Mouse (Mus musculus) heart, embryonic 14.5 days (tissue): ENCODE measurements around the gene Isg20l2. TPM values are rescaled to one million over a fixed set of nuclear protein-coding genes. Genes with fewer than 3 reads are reported as not detected.

ENCODE experiments used
- ATAC-seq: fragments of 200-750 bp; cut with Nextera tagmentation; 2 replicates; pipeline ENCODE4 v1.8.0; 2017; ENCODE audit warnings: low read depth, moderate TSS enrichment; ENCODE audit not compliant: insufficient number of reproducible peaks, insufficient read depth, low FRiP score
- H3K27ac ChIP-seq, 2 experiments: fragments of 200-500 bp in 1 of 2; fragments of 300-500 bp in 1 of 2; sonication (generic) in 1 of 2; replicated peaks in 1 of 2; 2 replicates each; pipeline ENCODE4 v1.5.1; 2012 to 2014; ENCODE audit warnings: low read depth in 2 of 2, low read length in 2 of 2, control low read depth in 1 of 2, mild to moderate bottlenecking in 1 of 2, mixed read lengths in 1 of 2; ENCODE audit not compliant: control insufficient read depth in 1 of 2, insufficient read depth in 1 of 2
- H3K27me3 ChIP-seq: fragments of 300-500 bp; sonication (generic); 2 replicates; pipeline ENCODE4 v1.6.1; 2014; ENCODE audit warnings: mild to moderate bottlenecking, low read length, control low read depth; ENCODE audit not compliant: control insufficient read depth, insufficient read depth
- H3K36me3 ChIP-seq: fragments of 300-500 bp; sonication (generic); 2 replicates; pipeline ENCODE4 v1.6.1; 2014; ENCODE audit warnings: mild to moderate bottlenecking, control low read depth, low read length, mixed read lengths; ENCODE audit not compliant: control insufficient read depth, insufficient read depth
- H3K4me1 ChIP-seq, 2 experiments: fragments of 200-500 bp in 1 of 2; fragments of 300-500 bp in 1 of 2; sonication (generic) in 1 of 2; 2 replicates each; pipeline ENCODE4 v1.6.1; 2012 to 2014; ENCODE audit warnings: low read length in 2 of 2, control low read depth in 1 of 2, mixed read lengths in 1 of 2; ENCODE audit not compliant: control insufficient read depth in 2 of 2, insufficient read depth in 2 of 2
- H3K4me2 ChIP-seq: fragments of 300-500 bp; sonication (generic); 2 replicates; pipeline ENCODE4 v1.6.1; 2014; ENCODE audit warnings: mild to moderate bottlenecking, low read length
- H3K4me3 ChIP-seq, 2 experiments: fragments of 200-500 bp in 1 of 2; fragments of 300-500 bp in 1 of 2; sonication (generic) in 1 of 2; 2 replicates each; pipeline ENCODE4 v1.5.1; 2012 to 2014; ENCODE audit warnings: low read length in 2 of 2, mild to moderate bottlenecking in 2 of 2, control low read depth in 1 of 2, low read depth in 1 of 2, moderate library complexity in 1 of 2; ENCODE audit not compliant: control insufficient read depth in 1 of 2, insufficient read depth in 1 of 2
- H3K9ac ChIP-seq: fragments of 300-500 bp; sonication (generic); 2 replicates; pipeline ENCODE4 v1.6.1; 2014; ENCODE audit warnings: mild to moderate bottlenecking, low read length
- H3K9me3 ChIP-seq: fragments of 300-500 bp; sonication (generic); 2 replicates; pipeline ENCODE4 v1.6.1; 2016; ENCODE audit warnings: low read length, control low read depth; ENCODE audit not compliant: control insufficient read depth
- WGBS: fragments of 180-500 bp; shearing (Covaris S2); extraction: QIAGEN DNeasy Blood & Tissue Kit; methylation state at CpG from one replicate; pipeline ENCODE4 v1.1.7; 2014; 5-methylcytosine and 5-hydroxymethylcytosine counted together
- polyA plus RNA-seq: library from polyadenylated mRNA; unstranded; fragments of >200 nt; fragmentation: Nextera tagmentation; extraction: Ambion mirVana; gene quantifications from 2 replicates; pipeline ENCODE4 v1.2.1, GENCODE M21; 2014

Isg20l2 gene
- polyA plus RNA-seq, 1 experiment from 2014 or later, result 18.5 TPM

DNA sequence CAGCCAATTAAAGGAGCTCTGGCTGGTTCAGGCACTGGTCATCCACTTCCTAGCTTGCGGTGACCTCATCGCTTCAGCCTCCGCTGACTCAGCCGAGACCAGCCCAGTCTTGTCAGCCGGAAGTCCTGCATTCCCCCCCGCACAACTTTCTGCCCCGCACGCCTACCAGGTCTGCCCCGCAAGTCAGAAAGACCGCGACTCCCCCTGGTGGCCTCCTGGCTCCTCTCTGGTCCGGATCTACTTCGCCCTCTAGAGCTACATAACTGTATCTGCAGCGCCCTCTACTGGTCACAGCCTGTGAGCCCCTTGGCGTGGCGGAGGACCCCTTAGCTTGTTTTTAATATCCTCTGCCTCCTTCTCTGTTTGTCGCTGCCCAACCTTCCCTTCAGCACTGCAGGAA is 56.8 kb downstream of the Isg20l2 start:
- no peaks in the 10 kb centered on the region for H3K36me3 ChIP-seq
- H3K4me1 ChIP-seq, result peaks cover 49 to 60% of the 10 kb centered on the region in 2 experiments
- H3K27ac ChIP-seq, result peak overlapping the region; percentile 3 to 84
- peak overlapping the region; percentile 67 for H3K4me2 ChIP-seq
- ATAC-seq, result peak; percentile 66
- peak overlapping the region; percentile 33 to 34 for H3K4me3 ChIP-seq
- peaks cover 33% of the 10 kb centered on the region for H3K27me3 ChIP-seq
- peak overlapping the region; percentile 56 for H3K9ac ChIP-seq
- no peaks in the 10 kb centered on the region for H3K9me3 ChIP-seq
- 0% methylated on average over 17 of the region's 17 CpGs for WGBS

DNA sequence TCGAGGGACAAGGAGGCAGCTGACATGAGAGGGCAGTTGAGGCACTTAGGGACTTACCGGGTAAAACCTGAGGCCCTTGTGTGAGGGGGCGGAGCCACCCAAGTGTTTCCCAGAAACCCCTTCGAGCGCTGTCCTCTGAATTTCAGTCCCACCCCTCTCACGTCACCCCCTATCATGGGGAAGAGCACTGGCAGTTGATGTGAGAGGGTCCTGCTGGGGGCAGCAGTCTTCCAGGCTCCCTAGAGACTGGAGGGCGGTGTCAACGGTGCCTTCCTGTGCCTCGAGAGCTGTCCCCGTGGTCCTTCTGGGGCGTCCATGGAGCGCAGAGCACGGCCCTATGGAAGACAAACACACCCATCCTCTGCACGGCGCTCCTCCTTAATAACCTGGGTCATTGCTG is 57.5 kb downstream of the Isg20l2 start:
- Histone ChIP-seq H3K9ac (peak overlapping the region; percentile 56), H3K9me3 (no peaks in the 10 kb centered on the region), H3K27me3 (peaks cover 40% of the 10 kb centered on the region), H3K36me3 (no peaks in the 10 kb centered on the region), H3K4me1 (peaks cover 42 to 53% of the 10 kb centered on the region in 2 experiments), H3K27ac (peak overlapping the region in 1 of 2 experiments; percentile 84; a peak in 1 of 4 replicates), H3K4me3 (peak overlapping the region; percentile 33 to 34), H3K4me2 (peak overlapping the region; percentile 67)
- WGBS, result 1% methylated on average over 15 of the region's 15 CpGs
- no peak for ATAC-seq

- Histone ChIP-seq H3K27ac (no peak overlapping the region), H3K4me1 (peaks cover 37 to 48% of the 10 kb centered on the region in 2 experiments), H3K4me3 (peak overlapping the region; percentile 33 to 34), H3K9me3 (no peaks in the 10 kb centered on the region), H3K36me3 (no peaks in the 10 kb centered on the region), H3K9ac (peak overlapping the region; percentile 56; the same call in 1 of the 2 replicates), H3K27me3 (peaks cover 45% of the 10 kb centered on the region), H3K4me2 (peak overlapping the region; percentile 67)
- ATAC-seq, result no peak
- WGBS, result 5% methylated on average over 15 of the region's 15 CpGs
Observed at GRCm38 (mm10) chr3:87988068-87988467, 58.0 kb downstream of the Isg20l2 start.

- 22% methylated on average over 10 of the region's 10 CpGs for WGBS
- peaks cover 63% of the 10 kb centered on the region for H3K27me3 ChIP-seq
- H3K4me3 ChIP-seq, result no peak overlapping the region
- H3K36me3 ChIP-seq, result no peaks in the 10 kb centered on the region
- H3K9ac ChIP-seq, result no peak overlapping the region
- no peaks in the 10 kb centered on the region for H3K9me3 ChIP-seq
- H3K4me1 ChIP-seq, result peaks cover 23 to 31% of the 10 kb centered on the region in 2 experiments
- no peak overlapping the region for H3K27ac ChIP-seq
- no peak overlapping the region for H3K4me2 ChIP-seq
- ATAC-seq, result no peak
Observed at GRCm38 (mm10) chr3:87989935-87990334, 59.8 kb downstream of the Isg20l2 start.

Other genes with a start within 250 kb of the Isg20l2 start
- 0.12 and 0.32 TPM in 2 replicates for gene Lrrc71, start 181.7 kb upstream of the Isg20l2 start, polyA plus RNA-seq
- 0.15 and 0.18 TPM in 2 replicates for gene Ntrk1, start 135.2 kb upstream of the Isg20l2 start, polyA plus RNA-seq
- gene Insrr, start 133.4 kb upstream of the Isg20l2 start, polyA plus RNA-seq, result 0.08 TPM in 1 of 2 replicates, not detected in the other
- gene Pear1, start 106.0 kb upstream of the Isg20l2 start, polyA plus RNA-seq, result 16.2 and 17.0 TPM in 2 replicates
- gene Sh2d2a, start 83.6 kb upstream of the Isg20l2 start, polyA plus RNA-seq, result 0.15 TPM in 1 of 2 replicates, not detected in the other
- 10.1 and 11.7 TPM in 2 replicates for gene Prcc, start 44.7 kb upstream of the Isg20l2 start, polyA plus RNA-seq
- 148 and 154 TPM in 2 replicates for gene Hdgf, start 24.0 kb upstream of the Isg20l2 start, polyA plus RNA-seq
- gene Mrpl24, start 10.8 kb upstream of the Isg20l2 start, polyA plus RNA-seq, result 64.1 and 67.9 TPM in 2 replicates
- gene Rrnad1, start 403 bp downstream of the Isg20l2 start, polyA plus RNA-seq, result 10.9 and 14.4 TPM in 2 replicates
- 1.6 and 2.4 TPM in 2 replicates for gene Crabp2, start 18.4 kb downstream of the Isg20l2 start, polyA plus RNA-seq
- 9.8 and 10.7 TPM in 2 replicates for gene Nes, start 40.8 kb downstream of the Isg20l2 start, polyA plus RNA-seq
- gene Bcan, start 69.9 kb downstream of the Isg20l2 start, polyA plus RNA-seq, result 0.31 TPM in 1 of 2 replicates, not detected in the other
- gene Hapln2, start 97.3 kb downstream of the Isg20l2 start, polyA plus RNA-seq, result 0.58 TPM in 1 of 2 replicates, not detected in the other
- gene Gpatch4, start 112.8 kb downstream of the Isg20l2 start, polyA plus RNA-seq, result 14.7 and 16.7 TPM in 2 replicates
- 161 and 168 TPM in 2 replicates for gene Naxe, start 128.2 kb downstream of the Isg20l2 start, polyA plus RNA-seq
- not detected in 2 replicates for gene Ttc24, start 148.0 kb downstream of the Isg20l2 start, polyA plus RNA-seq
- gene Iqgap3, start 151.7 kb downstream of the Isg20l2 start, polyA plus RNA-seq, result 22.8 and 26.4 TPM in 2 replicates
- gene Mef2d, start 212.1 kb downstream of the Isg20l2 start, polyA plus RNA-seq, result 52.1 and 52.7 TPM in 2 replicates